Mouse (Mus musculus) CH12F3 (cell line): ENCODE results near the gene Mdh1.

Experiments
- in situ Hi-C: fragments of 300-500 bp; cut with MboI; formaldehyde crosslinking; loops from 2 replicates; pipeline ENCODE4 v1.14.3; 2020; ENCODE audit warnings: low sequenced_read_pairs

Gene Mdh1

DNA sequence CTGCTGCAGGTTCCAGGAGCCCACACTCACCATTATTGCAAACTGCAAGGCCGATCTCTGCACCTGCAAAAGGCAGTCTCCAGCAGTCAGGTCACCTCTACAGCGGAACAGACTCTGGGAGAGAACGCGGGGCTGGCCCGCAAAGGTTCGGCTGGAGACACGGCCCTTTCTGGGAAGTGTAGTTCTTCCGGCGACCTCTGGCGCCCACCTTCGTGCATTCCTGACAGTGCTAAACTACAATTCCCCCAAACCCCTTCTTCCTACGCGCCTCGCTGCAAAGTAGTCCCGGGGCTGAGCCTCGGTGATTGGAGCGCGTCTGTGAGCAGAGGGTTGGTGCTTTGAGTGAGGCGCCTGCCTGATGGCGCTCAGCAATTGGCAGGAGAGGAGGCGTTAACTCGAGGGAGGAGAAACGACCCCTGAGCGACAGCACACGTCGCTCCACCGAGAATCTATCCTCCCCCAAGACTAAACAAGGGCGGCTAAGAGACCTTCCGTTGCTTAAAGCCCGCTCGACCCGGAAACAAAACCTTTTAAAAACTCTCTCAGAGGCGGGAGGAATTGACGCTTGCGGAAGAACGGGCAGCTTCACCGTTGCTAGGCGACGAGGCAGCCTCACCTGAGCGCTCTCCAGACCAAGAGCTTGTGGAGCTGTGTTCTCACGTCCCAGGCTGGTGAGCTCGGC, at the start of gene Mdh1, which contains the start of gene Wdpcp:
Gene Mdh1 (minus strand): TSS at position 668 of the 682 bp plus-strand sequence.
Gene Wdpcp (plus strand): TSS at position 536 of the 682 bp plus-strand sequence.
- in situ Hi-C loops, result no loop called here

DNA sequence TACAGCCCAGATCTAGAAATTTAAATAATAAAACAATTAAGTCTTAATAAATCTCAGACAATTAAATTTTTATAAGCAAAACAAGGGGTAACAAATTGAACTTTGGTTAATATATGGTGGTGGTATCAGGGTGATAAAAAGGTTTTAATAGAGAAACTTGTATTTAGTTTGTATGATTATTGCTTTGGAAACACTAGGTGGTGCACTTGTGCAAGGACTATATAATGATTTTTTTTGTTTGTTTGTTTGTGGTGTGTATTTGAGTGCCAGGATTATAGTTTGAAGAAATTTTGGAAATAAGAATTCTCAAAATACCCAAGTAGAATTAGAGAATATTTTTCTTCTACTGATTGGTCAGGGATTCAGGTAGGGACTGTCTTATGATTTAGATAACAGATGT, 43.7 kb upstream of the Mdh1 start:
- in situ Hi-C loops, result no loop called here

DNA sequence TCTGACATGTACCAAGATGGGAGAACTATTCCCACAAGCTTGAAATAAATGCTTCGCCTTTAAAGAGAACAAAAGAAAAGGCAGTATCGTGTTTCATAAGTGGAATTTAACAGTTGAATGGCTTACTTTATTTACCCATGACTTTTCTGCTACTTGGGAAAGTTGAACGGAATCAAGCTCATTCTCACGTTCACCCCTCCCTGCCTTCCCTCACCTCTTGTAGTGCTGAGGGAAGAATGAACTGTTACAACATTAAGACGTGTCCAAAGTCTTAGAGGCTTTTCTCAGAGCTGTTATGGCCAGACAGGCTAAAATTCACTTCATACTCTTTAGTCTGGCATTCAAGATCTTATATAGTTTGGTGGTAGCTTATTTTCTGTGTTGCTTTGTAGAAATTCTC, 30.3 kb upstream of the Mdh1 start:
- in situ Hi-C loops, result no loop called here

DNA sequence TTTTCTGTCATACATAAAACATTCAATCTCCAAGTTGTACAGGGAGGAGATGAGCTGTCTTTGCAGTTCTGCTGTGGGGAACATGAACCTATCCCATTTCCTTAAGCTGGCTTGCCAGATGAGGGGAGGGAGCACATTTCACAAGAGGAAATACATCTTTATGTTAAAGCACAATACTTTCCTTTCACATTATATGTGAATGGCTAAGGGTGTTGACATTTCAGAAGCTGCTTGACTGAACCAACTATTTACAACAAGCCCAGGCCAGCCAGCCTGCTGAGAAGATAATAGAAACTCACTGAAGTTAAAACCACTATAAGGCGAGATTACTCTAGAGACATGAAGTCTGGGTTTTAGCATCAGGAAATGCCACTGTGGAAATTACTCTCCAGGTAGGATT, 11.1 kb upstream of the Mdh1 start:
- in situ Hi-C loops, result no loop called here

DNA sequence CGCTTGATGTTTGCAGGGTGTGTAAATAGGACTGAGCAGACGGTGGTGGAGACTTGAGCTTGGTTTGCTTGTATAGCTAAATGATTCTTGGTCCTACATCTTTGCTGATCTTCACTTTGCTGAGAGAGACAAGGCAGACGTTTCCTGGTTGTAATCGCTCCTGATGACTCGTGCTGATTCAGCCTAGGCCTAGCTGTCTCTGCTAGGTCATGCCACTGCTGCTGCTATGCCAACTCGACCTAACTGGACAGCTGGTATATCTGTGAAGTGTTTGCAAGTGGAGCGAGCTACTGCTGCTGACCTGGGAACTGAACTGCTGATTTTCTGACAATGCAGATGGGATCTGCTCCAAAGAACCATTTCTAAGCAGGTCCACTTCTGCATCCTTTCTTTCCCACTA, 9.3 kb upstream of the Mdh1 start:
- in situ Hi-C loops, result no loop called here

DNA sequence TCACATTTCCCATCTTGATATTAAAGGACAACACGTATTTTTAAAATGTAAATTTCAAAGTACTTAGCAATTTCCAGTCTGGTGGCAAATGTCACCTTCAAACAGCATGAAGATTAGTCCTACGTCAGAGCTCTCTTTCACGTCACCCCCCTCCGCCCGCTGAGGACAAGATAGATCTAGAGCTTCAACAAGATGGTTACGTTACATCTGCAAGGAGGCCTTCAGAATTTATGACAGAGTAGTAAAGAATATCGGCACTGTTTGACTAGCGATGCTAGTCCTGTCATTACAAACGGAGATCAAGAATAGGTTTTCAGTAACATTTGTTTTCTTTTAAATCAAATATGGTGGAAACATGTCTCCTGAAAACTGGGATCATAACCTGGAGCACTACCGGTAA, 1.2 kb downstream of the Mdh1 start:
- in situ Hi-C loops, result no loop called here

DNA sequence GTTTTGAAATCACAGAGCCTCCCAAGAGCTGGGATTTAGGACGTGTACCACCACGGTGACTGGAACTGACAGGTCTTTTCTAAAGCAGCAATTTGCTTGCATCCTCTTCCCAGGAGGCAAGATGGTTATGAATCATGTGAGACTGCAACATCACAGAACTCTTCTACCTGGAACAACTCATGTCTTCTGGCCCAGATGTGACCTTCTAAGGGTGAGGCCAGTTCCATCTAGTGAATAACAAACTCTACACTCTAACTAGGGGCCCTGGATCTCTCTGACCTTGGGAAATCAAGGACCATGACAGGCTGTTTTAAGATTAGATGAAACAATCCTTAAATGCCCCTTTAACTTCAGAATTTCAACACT, 2.1 kb downstream of the Mdh1 start:
- in situ Hi-C loops, result no loop called here

DNA sequence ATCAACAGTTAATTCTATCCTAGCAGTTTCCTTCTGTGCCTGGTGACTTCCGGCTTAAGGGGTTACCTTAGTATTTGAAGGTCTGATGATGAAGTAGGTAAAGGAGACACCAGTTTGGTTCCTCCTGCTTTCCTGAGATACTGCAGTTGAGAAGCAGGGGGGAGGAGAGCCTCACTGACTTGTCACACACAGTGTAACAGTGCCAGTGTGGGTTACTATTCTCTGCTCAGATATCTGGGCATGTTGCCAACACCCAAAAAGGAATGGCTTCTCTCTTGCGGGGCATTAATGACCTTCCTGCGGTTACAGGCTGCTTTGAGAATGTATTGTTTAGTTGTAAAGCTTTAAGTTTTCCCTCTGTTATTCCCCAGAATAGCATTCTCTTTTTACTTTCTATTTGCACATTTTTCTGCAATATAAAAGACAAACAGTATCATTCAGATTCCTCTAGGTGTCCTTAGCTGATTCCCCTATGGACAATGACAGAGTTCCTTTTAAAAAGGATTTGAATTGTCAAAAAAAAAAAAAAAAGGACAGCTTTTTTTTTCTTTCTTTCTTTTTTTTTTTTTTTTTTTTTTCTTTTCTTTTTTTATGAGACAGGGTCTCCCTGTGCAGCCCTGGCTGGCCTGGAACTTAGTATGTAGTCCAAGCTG, 2.6 kb downstream of the Mdh1 start:
- in situ Hi-C loops, result no loop called here

DNA sequence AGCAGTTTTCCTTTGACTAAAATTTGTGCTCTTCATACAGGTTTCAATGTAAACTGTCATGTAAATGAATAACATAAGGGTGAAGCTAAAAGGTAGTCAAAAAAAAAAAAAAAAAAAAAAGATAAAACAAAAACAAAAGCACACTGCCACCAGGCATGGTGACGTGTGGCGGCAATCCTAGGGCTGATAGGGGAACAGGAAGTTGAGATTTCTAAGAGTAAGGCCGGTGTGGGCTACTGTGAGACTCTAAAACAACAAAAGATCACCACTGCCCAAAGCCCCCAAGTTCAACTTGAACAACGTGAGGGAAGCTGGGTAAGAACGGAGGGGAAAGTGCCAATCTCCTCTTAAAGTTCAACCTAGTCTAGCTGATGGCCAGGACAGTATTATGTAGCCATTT, 3.2 kb downstream of the Mdh1 start:
- in situ Hi-C loops, result no loop called here

DNA sequence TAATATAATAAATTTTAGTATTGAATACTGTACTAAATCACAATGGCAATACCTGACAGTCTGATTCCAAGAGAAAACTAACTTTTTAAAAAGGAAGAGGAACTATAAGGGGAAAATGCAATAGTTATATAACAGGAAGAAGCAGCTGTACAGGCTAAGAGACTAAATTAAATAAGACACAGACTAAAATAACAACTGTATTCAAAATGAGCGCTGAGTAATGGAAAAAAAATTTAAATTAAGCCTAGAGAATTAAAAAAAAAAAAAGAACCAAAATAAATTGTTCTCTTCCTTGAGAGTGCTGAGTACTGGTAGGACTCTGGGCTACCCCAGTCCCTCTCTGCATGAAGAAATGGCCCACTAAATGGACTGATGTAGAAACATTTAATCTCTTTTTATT, 4.4 kb downstream of the Mdh1 start:
- in situ Hi-C loops, result no loop called here

DNA sequence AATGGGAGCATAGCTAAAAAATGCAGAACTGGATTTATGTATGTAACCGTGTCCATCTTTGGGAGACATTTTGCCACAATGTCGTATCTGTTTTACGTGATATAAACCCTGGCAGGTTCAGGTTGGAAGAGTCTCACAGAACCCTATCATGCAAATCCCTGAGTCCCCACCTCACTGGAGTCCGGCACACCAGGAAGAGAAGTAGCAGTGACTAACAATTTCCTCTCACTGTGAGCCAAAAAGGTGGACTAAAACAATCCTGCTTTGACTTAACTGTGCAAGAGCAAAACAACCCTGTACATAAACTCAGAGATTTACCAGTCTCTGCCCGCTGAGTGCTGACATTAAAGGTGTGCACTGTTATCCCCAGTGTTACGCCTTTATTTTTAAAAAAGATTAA, 5.2 kb downstream of the Mdh1 start:
- in situ Hi-C loops, result no loop called here

DNA sequence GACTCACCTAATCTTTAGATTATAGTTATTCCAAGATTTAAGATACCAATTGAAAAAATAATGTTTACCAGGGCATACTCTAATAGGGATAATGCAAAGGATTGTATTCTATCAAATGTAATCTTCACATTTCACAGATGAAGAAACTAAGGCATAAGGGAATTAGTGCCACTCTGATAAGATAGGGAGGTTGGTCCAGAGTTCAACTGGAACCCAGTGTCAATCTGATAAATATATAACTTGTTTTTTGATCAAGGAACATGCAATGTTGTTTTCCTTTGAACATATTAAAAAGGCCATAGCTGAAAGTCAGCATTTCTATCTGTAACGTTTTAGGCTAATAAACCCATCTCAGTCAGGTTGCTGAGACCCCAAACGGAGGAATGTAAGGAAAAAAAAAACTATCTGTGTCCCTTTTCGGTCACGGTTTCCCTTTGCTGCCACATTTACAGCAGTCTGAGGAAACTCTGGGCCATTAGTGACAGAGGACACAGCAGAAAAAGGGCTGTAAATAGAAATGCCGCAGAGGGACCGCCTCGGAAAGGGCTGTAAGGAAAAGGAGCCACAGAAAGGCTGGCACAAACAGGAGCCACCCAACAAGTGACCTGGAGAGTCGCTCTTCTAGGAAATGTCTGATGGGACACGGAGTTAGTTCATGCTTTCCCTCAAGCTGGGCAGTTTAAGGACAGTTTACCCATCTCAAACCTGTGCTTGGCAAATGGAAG, 7.3 kb downstream of the Mdh1 start:
- in situ Hi-C loops, result no loop called here

DNA sequence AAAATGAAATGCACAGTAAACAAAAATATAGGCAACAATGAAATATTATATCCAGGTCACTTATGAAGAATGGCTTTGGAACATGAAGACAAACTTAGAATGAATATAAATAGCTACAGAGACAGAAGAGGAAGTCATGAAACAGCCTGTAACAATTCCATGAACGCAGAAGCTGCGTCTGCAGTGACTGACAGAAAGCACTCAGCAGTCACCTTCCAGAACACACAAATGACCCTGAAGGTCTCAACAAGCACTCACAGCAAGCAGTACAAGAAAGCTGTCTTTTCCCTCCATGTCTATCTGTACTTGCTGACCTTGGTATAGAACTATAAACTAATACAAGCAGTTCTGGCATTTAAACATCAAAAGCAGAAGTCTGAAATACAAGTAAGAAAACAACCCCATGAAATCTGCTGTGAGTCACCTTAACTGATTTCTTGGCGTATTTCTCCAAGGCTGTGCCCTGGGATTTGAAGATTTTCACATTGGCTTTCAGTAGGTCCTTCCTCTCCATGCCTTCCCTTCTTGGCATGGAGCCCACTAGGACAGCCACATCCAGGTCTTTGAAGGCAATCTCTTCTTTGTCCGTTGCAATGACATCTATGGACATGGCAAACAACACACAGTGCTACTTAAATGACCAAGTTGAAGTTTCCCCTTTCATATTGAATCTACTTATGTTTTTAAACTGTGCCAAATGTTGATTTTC, 8.4 kb downstream of the Mdh1 start:
- in situ Hi-C loops, result no loop called here

DNA sequence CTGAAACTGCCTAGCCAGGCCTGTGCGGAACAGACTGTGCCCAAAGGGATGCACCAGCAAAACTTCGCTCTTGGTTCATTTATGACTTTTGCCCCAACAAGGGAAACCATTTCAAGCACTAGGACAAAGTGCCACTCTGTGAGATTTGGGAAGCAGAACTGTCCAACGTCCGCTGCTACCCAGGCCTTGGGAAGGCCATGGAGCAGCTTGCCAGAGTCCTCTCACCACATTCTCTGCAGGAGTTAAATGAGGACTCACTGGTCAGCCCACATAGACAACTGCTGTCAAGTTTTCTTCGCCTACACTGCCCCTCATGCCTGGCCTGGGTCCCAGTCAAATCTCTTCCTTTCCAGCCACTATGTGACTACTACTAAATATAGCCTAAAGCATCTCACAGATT, 10.8 kb downstream of the Mdh1 start:
- in situ Hi-C loops, result no loop called here

DNA sequence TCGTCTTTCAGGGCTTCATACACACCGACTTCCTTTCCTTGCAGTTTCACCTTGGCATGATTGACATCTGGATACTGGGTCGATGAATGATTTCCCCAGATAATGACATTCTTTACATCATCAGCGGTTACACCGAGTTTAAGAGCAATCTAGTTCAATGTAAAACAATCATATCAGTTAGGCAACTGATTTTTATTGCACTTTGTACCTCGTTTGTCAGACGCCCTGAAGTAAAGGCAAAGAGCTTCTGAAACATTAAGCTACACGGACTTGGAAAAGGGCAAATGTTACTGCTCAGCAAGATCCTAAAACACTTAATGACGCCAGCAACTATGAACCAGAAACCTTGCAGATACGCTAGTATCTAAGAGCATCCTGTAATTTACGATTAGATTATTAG, 12.4 kb downstream of the Mdh1 start:
- in situ Hi-C loops, result no loop called here

DNA sequence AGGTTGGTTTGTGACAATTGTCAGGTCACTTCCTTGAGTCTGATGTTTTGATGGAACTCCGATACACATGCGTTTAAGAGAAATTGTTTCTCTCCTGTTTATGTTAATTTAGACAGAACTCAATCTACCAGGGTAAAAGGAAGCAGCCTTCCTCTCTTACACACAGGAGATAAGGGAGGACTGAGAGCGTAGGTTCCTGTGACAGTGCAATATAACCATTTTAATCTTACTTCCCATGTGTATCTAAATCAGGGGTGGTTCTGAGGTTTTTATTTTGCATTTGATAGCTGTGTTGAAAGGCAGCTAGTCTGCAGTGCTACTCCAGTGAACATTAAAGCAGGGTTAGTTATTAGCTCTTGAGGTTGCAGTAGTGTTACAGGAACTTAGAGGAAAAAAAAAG, 20.1 kb downstream of the Mdh1 start:
- in situ Hi-C loops, result no loop called here

DNA sequence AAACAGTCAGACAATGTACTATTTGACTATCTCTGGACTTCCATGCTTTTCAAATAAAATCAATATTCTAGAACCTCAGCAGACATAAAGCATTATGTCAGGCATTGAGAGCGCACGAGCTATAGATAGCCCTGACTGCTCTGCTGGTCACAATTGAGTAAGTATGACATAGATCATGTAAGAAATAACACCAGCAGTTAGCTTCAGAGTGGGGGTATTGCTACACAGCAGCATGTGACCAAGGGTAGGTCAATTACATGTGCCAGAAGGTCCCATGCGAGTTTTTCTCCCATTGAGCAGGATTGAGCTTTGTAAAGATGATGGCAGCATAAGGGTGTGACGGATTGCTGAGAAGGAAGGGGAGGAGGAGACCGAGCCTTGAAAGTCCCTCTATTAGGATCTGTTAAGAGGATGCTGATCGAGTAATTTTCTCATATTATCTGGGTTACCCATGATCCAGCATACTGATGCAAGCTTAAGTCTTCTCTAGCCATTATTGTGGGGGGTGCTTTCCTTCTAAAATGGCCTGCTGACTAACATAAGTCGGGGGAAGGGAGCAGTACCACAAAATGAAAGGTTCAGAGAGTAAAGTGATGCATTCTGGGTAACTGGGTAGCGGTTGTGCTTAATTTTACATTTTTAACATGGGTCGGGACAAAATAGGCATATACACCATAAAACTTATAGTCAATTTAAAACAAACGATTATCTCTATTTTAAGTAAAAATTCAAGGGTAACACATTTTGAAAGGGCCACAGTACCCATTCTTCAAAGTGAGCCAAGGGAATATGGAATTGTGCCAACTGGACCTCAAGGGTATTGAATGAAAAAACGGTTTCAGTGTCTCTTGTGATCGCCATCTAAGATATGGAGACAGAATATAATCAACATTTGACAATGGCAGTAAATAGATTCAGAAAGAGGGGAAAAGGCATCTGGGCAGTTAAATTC, 21.7 kb downstream of the Mdh1 start:
- in situ Hi-C loops, result no loop called here

DNA sequence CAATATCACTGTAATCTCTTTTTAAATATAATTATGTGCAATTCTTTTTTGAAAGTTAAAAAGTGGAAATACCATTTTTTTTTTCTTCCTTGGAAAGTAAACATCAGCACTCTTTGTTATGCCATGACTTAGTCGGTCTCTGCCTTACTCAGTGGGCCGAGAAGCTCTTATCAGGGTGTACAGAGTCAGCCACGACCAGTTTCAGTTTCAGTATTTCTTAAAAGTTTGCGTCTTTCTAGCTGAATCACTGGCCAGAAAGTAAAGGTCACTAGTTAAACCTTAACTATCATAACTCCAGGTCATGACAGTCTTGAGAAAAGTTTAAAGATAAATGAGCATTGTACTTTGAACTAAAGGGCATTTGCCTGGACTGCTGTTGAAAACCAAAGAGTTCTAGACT, 22.4 kb downstream of the Mdh1 start:
- in situ Hi-C loops, result no loop called here

DNA sequence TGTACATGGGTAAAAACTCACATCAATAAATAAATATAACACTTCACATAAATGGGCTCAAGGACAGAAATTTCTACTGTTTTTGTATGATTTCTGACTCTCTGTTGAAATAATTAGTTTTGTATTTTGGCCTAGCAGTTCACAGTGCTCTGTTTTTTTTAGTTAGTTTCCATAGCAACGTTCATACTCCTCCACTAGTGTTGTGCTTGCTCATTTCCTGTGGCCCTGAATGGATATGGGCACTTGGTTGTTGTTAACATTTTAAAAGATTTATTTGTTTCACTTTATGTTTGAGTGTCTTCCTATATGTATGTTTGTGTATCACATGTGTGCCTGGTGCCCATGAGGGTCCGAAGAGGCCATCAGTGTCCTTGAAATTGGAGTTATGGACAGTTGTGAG, 23.1 kb downstream of the Mdh1 start:
- in situ Hi-C loops, result no loop called here

DNA sequence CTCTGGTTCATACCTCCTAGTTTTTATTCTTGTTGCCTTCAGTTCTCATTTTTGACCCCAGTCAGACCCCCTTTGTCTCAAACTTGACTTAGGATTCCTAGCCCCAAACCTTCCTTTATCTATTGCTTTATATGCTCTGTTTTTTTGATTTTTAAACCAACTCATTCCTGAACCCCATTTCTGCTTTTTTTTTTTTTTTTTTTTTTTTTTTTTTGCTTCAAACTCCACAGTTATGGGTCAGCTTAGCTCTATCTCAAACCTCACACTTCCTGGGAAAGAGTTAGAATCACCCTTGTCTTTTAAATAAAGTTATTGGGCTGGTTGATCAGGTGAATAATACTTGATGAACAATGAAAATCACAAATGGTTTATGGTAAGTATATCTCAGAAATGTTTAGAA, 24.6 kb downstream of the Mdh1 start:
- in situ Hi-C loops, result no loop called here

DNA sequence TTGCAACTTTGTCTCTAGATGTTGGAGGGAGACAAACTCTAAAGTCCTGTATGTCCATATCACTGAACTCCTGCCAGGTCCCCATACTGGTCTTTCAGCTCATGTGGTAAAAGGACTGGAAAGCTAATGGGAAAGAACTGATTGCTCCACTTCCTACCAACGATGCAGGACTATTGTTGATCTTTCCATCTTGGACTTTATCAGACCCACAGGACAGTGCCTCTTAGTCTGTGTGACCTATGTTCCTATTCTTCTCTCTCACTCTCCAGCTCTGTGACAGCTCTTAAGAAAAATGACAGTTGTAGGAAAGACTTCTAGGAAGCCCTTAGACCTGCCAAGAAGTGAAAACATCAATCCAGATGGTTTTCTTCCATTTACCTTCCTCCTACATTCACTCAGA, 25.5 kb downstream of the Mdh1 start:
- in situ Hi-C loops, result no loop called here
